Mouse (Mus musculus) heart, embryonic 16.5 days (tissue): ENCODE data around the gene Ampd2. TPM values are rescaled to one million over a fixed set of nuclear protein-coding genes. Genes with fewer than 3 reads are reported as not detected.

Source experiments
- ATAC-seq: fragments of 200-750 bp; cut with Nextera tagmentation; replicated peaks from 2 replicates; pipeline ENCODE4 v1.8.0; 2017; ENCODE audit warnings: moderate number of reproducible peaks; ENCODE audit not compliant: insufficient read depth, low FRiP score; ENCODE audit errors: extremely low read depth
- H3K27ac ChIP-seq: fragments of 300-500 bp; sonication (generic); 2 replicates; pipeline ENCODE4 v1.5.1; 2014; ENCODE audit warnings: mild to moderate bottlenecking, low read length, control low read depth, moderate library complexity
- H3K27me3 ChIP-seq: fragments of 300-500 bp; sonication (generic); 2 replicates; pipeline ENCODE4 v1.6.1; 2014; ENCODE audit warnings: low read length, mixed read lengths; ENCODE audit not compliant: control insufficient read depth, insufficient read depth
- H3K36me3 ChIP-seq: fragments of 300-500 bp; sonication (generic); 2 replicates; pipeline ENCODE4 v1.6.1; 2014; ENCODE audit not compliant: control insufficient read depth, insufficient read depth
- H3K4me1 ChIP-seq: fragments of 300-500 bp; sonication (generic); 2 replicates; pipeline ENCODE4 v1.6.1; 2014; ENCODE audit warnings: low read length, mixed read lengths; ENCODE audit not compliant: control insufficient read depth, insufficient read depth
- H3K4me2 ChIP-seq: fragments of 300-500 bp; sonication (generic); 2 replicates; pipeline ENCODE4 v1.6.1; 2014; ENCODE audit warnings: low read depth, mild to moderate bottlenecking, control low read depth, low read length
- H3K4me3 ChIP-seq: fragments of 300-500 bp; sonication (generic); 2 replicates; pipeline ENCODE4 v1.5.1; 2014; ENCODE audit warnings: mild to moderate bottlenecking, control low read depth, low read length
- H3K9ac ChIP-seq: fragments of 300-500 bp; sonication (generic); 2 replicates; pipeline ENCODE4 v1.6.1; 2014; ENCODE audit warnings: low read length, control low read depth
- H3K9me3 ChIP-seq: fragments of 300-500 bp; sonication (generic); replicated peaks from 2 replicates; pipeline ENCODE4 v1.6.1; 2016; ENCODE audit warnings: low read length; ENCODE audit not compliant: control insufficient read depth
- WGBS: fragments of 180-500 bp; shearing (Covaris S2); extraction: QIAGEN DNeasy Blood & Tissue Kit; methylation state at CpG from one replicate; pipeline ENCODE4 v1.1.7; 2014; 5-methylcytosine and 5-hydroxymethylcytosine counted together
- polyA plus RNA-seq: library from polyadenylated mRNA; unstranded; fragments of >200 nt; fragmentation: Nextera tagmentation; extraction: Ambion mirVana; gene quantifications from 2 replicates; pipeline ENCODE4 v1.2.1, GENCODE M21; 2015

Ampd2 gene
- 27.1 and 29.2 TPM in 2 replicates for polyA plus RNA-seq

DNA sequence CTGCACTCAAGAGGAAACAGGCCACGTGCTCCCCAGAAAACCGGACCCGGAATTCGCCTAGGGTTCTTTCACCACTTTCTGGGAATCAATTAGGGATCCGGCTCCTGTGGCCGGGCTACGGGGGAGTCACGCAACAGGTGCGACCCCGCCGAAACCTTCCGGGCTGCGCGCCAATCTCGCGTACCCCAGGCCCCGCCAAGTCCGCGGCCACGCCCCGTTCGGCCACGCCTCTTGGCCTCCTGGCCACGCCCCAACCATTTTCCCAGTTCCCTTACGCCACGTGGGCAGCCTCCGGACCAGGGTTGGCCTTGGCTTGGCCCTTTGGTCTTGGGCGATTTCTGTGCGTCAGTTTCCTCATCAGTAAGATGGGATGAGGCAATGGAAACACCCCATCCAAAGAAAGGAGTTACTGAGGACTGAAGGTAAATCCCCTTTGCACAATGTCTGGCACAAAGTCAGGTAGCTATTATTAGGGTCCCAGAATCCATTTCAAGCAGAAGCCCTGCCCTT, at the start of gene Ampd2:
Gene Ampd2, minus strand, starts transcription at position 182 of the 510 bp plus-strand sequence.
- H3K27me3 ChIP-seq, result no peaks in the 10 kb centered on the region
- H3K27ac ChIP-seq, result peak within 1 kb of the TSS; percentile 90
- H3K9me3 ChIP-seq, result no peaks in the 10 kb centered on the region
- under 1% methylated on average over 29 of the region's 29 CpGs for WGBS
- H3K9ac ChIP-seq, result peak within 1 kb of the TSS; percentile 81
- H3K4me2 ChIP-seq, result peak within 1 kb of the TSS; percentile 97
- H3K36me3 ChIP-seq, result no peaks in the 10 kb centered on the region
- peak within 1 kb of the TSS; percentile 81 for H3K4me3 ChIP-seq
- peaks cover 56% of the 10 kb centered on the region for H3K4me1 ChIP-seq
- peak; percentile 24 for ATAC-seq

DNA sequence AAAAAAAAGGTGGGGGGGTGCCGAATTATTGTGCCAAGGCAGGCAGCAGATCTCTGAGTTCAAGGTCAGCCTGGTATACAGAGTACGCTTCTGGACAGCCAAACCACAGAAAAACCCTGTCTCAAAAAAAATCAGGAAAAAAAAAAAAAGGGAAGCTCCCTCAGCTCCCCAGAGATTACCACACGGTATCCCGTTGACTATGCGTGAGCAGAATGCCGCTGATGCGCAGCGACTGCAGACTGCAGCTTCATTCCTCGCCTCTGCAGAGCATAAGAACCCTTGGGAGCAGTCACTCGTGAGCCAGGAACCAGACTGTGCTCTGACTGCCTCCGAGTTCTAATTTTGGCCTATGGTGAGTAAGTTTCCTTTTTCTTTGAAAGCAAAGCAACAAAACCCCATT, 48.2 kb upstream of the Ampd2 start:
- Histone ChIP-seq H3K9ac (no peak overlapping the region), H3K4me1 (peaks cover 36% of the 10 kb centered on the region), H3K4me3 (no peak overlapping the region), H3K4me2 (no peak overlapping the region), H3K9me3 (no peaks in the 10 kb centered on the region), H3K36me3 (peaks cover under 1% of the 10 kb centered on the region; the same call in 1 of the 2 replicates), H3K27me3 (no peaks in the 10 kb centered on the region), H3K27ac (no peak overlapping the region)
- ATAC-seq, result no peak; the same call in 1 of the 2 replicates
- WGBS, result 57% methylated on average over 11 of the region's 11 CpGs

DNA sequence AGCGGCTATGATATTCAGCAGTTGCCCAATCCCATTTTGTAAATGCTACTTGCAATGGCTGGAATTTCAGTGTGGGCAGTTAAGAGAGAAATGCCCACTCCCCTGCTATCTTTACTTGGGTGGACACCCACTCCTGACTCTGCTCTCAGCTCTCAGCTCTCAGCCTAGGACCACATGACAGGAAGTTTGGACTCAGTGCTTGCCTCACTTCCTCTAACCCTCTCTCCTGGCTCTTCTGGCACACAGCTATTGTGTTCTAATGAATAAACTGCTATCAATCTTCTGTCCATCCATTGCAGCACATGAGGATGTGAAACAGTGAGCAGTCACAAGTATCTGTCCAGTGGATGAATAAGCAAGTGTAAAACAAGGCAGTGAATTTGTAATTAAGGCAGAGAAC, 46.0 kb upstream of the Ampd2 start:
- no peak for ATAC-seq
- no peaks in the 10 kb centered on the region for H3K27me3 ChIP-seq
- no peaks in the 10 kb centered on the region for H3K36me3 ChIP-seq
- no peak overlapping the region for H3K4me2 ChIP-seq
- no peak overlapping the region for H3K9ac ChIP-seq
- no peaks in the 10 kb centered on the region for H3K9me3 ChIP-seq
- H3K27ac ChIP-seq, result peak overlapping the region; percentile 55
- WGBS, result 62% methylated on average over 1 of the region's 1 CpGs
- no peak overlapping the region for H3K4me3 ChIP-seq
- peaks cover 43% of the 10 kb centered on the region for H3K4me1 ChIP-seq

DNA sequence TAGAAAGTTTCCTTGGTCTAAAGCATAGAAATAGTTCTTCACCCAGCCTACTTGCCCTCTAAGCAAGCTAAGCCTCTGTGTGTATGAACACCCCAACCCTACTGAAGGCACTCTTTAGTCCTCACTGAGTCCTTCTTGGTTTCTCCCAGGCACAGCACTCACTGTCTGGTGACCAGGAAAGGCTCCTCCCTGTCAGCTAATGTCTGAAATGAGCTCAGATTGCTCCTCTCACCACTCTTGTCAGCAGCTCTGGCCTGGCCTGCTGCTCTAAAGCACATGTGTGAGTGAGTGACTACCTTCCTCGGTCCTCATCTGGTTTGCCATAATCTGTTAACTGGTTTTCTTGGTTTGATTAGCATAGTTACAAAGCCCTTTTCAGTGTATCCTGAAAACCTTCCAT, 45.4 kb upstream of the Ampd2 start:
- Histone ChIP-seq H3K9ac (no peak overlapping the region), H3K4me1 (peaks cover 43% of the 10 kb centered on the region), H3K9me3 (no peaks in the 10 kb centered on the region), H3K4me2 (no peak overlapping the region), H3K27me3 (no peaks in the 10 kb centered on the region), H3K4me3 (no peak overlapping the region), H3K27ac (peak overlapping the region; percentile 55), H3K36me3 (no peaks in the 10 kb centered on the region)
- 28% methylated on average over 1 of the region's 1 CpGs for WGBS
- ATAC-seq, result 0 out of 2 replicates have a peak, but pooled peaks have one; percentile 55

DNA sequence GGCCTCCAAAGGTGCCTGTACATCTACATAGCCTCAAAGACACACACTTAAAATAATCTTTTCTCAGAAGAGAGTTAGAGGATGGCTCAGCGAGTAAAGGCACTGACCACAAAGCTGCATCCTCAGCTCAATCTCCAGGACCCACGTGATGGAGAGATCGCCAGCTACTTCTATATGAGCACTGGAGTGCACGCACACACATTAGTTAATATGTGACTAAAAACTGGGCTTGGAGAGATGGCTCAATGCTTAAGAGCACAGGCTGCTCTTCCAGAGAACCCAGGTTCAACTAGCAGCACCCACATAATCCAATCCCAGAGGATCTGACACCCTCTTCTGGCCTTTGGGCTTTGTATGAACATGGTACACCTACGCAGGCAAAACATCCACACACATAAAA, 44.8 kb upstream of the Ampd2 start:
- H3K4me1 ChIP-seq, result peaks cover 43% of the 10 kb centered on the region
- H3K27me3 ChIP-seq, result no peaks in the 10 kb centered on the region
- 83% methylated on average over 5 of the region's 5 CpGs for WGBS
- no peak overlapping the region for H3K9ac ChIP-seq
- H3K4me3 ChIP-seq, result no peak overlapping the region
- no peaks in the 10 kb centered on the region for H3K9me3 ChIP-seq
- no peak overlapping the region for H3K27ac ChIP-seq
- H3K36me3 ChIP-seq, result no peaks in the 10 kb centered on the region
- ATAC-seq, result no peak
- H3K4me2 ChIP-seq, result no peak overlapping the region

DNA sequence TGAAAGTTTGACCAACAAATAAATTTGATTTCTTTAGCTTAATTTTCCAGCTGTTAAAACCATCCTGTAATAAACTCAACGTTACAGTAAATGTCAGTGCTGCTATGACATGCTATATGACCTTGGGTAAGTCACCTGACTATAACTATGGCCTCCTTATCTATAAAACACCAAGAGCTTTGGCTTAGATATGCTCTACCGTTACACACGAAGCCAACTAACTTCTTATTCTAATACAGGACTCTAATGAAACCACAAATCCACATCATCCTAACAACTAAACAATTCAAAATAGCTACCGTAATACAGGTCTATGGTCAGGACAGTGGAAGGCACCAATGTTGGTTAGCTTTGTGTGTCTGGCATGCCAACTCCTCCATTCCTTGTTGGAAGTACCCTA, 43.4 kb upstream of the Ampd2 start:
- no peaks in the 10 kb centered on the region for H3K27me3 ChIP-seq
- WGBS, result 58% methylated on average over 4 of the region's 4 CpGs
- no peaks in the 10 kb centered on the region for H3K36me3 ChIP-seq
- no peak for ATAC-seq
- no peak overlapping the region for H3K4me2 ChIP-seq
- no peaks in the 10 kb centered on the region for H3K9me3 ChIP-seq
- peaks cover 36% of the 10 kb centered on the region for H3K4me1 ChIP-seq
- no peak overlapping the region for H3K9ac ChIP-seq
- H3K27ac ChIP-seq, result no peak overlapping the region
- H3K4me3 ChIP-seq, result no peak overlapping the region

DNA sequence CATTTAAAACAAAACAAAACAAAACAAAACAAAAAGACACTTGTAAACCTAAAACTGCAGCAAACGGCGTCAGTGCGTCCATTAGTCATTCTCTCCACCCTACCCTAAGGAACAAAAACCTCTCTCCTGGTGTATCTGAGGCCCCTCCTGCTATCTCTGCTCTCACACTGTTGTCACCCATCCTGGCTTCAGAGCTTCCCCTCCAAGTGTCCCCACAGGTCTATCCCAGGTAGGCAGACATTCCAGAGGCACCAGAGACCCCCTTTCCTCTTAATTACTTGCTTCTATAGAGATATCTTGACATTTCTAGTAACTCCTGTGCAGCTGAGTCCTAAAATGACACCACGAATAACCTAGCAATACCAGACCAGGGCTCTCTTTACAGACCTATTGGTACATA, 42.9 kb upstream of the Ampd2 start:
- Histone ChIP-seq H3K4me1 (peaks cover 35% of the 10 kb centered on the region), H3K36me3 (no peaks in the 10 kb centered on the region), H3K4me3 (no peak overlapping the region), H3K4me2 (no peak overlapping the region), H3K27me3 (no peaks in the 10 kb centered on the region), H3K9ac (no peak overlapping the region), H3K27ac (0 out of 2 replicates have a peak overlapping the region, but pooled peaks have one; percentile 14), H3K9me3 (no peaks in the 10 kb centered on the region)
- no peak for ATAC-seq
- WGBS, result 77% methylated on average over 4 of the region's 4 CpGs

DNA sequence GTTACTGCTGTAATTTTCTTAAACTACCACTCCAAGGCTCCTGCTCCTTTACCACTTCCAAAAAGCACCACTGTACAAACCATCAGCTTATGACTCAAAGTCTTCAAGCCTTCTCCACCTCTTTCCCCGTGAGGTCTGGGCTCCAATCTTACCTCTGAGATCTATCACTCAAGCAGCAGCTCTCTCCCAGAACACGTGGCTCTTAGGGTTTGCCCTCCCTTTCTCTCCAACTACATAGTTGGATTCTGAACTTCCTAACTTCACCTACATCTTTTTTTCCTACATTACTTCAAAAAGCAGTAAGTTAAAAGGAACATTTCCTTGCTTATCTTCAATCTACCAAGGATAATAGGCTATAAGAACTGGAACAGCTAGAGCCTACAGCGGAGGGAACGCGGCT, 42.1 kb upstream of the Ampd2 start:
- Histone ChIP-seq H3K27me3 (no peaks in the 10 kb centered on the region), H3K4me3 (no peak overlapping the region), H3K4me2 (no peak overlapping the region), H3K27ac (no peak overlapping the region), H3K9me3 (no peaks in the 10 kb centered on the region), H3K9ac (no peak overlapping the region), H3K4me1 (peaks cover 32% of the 10 kb centered on the region), H3K36me3 (no peaks in the 10 kb centered on the region)
- ATAC-seq, result no peak
- WGBS, result 66% methylated on average over 5 of the region's 5 CpGs

DNA sequence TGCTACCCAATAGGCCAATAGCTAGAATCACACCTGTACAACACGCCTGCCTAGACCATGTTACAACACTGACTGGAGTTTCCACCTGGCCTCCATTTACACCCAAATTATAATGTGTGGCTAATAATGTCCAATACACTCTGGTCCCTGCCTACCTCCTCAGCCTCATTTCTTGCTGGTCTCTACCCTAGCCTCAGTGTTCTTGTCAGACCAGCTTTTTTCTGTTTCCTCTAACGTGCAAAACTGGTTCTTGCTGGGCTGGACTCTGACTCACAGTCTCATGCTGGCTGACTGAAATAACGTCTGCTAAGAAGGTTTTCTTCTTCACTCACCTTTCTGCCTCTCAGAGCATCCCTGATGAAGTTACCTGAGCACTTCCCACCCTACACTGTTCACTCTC, 39.9 kb upstream of the Ampd2 start:
- no peak overlapping the region for H3K4me3 ChIP-seq
- H3K27ac ChIP-seq, result no peak overlapping the region
- no peaks in the 10 kb centered on the region for H3K9me3 ChIP-seq
- ATAC-seq, result no peak
- WGBS, result 88% methylated on average over 3 of the region's 3 CpGs
- no peak overlapping the region for H3K9ac ChIP-seq
- H3K4me1 ChIP-seq, result peaks cover 15% of the 10 kb centered on the region
- no peaks in the 10 kb centered on the region for H3K27me3 ChIP-seq
- H3K36me3 ChIP-seq, result peaks cover 4% of the 10 kb centered on the region
- no peak overlapping the region for H3K4me2 ChIP-seq
